Comparison of ENCODE assay signal across 14 mouse cellular contexts in genomic region chr6:135196707-135197106, GRCm38 (mm10). TPM values are rescaled to one million over a fixed set of nuclear protein-coding genes. Genes with fewer than 3 reads are reported as not detected.
DNase-seq lines count a peak whose midpoint lies in the region; ATAC-seq and TF ChIP-seq lines count a peak whose summit lies in the region.
"Had no signal": no experiment of that assay in that cellular context is flagged by ENCODE, and none has a peak within 500 bp of the region (broad histone marks: within the 10 kb centered on the region; RNA-seq: fewer than 3 reads in every experiment).

No protein-coding gene starts in this region.

- peak; percentile 66 for ATAC-seq in liver, postnatal 0 days

- no peaks in the 10 kb centered on the region for H3K4me1 ChIP-seq in kidney, adult 2 months (ENCODE audit: control insufficient read depth, insufficient read depth, low read length)
- H3K4me1 ChIP-seq in bone marrow, adult 2 months (ENCODE audit: control insufficient read depth, insufficient read depth, low read length), result no peaks in the 10 kb centered on the region
- H3K4me1 ChIP-seq in erythroblast, embryonic 14.5 days (ENCODE audit: control insufficient read depth), result peaks cover 74% of the 10 kb centered on the region
- peaks cover 39% of the 10 kb centered on the region for H3K4me1 ChIP-seq in liver, postnatal 0 days (ENCODE audit: insufficient read depth)

- DNase-seq in kidney, adult 2 months, result peak; percentile 24
- DNase-seq in kidney, postnatal 10 days, result no peak
- DNase-seq in liver, postnatal 0 days, result peak; percentile 41
- no peak for DNase-seq in right cerebral cortex, postnatal 36 days (ENCODE audit: low spot score in 2 of 2)
- no peak for DNase-seq in left cerebral cortex, adult 11 months (ENCODE audit: low spot score)
- no peak for DNase-seq in layer of hippocampus, adult 8-10 months (ENCODE audit: low spot score in 2 of 2)
- DNase-seq: cerebellum, adult 2 months; heart, postnatal 10 days; lung, postnatal 36 days; midbrain, embryonic 14.5 days; thymus, adult 18-20 months had no signal

- H3K9me3 ChIP-seq in erythroblast, embryonic 14.5 days (ENCODE audit: control insufficient read depth, low read length), result no peaks in the 10 kb centered on the region
- no peaks in the 10 kb centered on the region for H3K9me3 ChIP-seq in liver, postnatal 0 days (ENCODE audit: low read length)

- H3K27ac ChIP-seq in kidney, adult 2 months (ENCODE audit: insufficient read depth, low read depth, low read length), result no peak overlapping the region
- peak overlapping the region; percentile 86 for H3K27ac ChIP-seq in bone marrow, adult 2 months (ENCODE audit: control insufficient read depth, insufficient read depth, low read depth, low read length, poor library complexity)
- H3K27ac ChIP-seq in liver, postnatal 0 days (ENCODE audit: low read depth), result peak overlapping the region; percentile 95

- no peak for TF ChIP-seq POLR2A in kidney, adult 2 months (IDR thresholded peaks at IDR 0.05; ENCODE audit: low read depth, low read length)
- 0 out of 2 replicates have a peak, but pooled peaks have one; percentile 31 for TF ChIP-seq POLR2A in bone marrow, adult 2 months (IDR thresholded peaks at IDR 0.05; ENCODE audit: borderline replicate concordance, control insufficient read depth, low read depth, low read length)

- no peak for TF ChIP-seq CTCF in kidney, adult 2 months (conservative IDR thresholded peaks at IDR 0.05; ENCODE audit: insufficient read depth, insufficient read length, low read depth, low read length)
- TF ChIP-seq CTCF in bone marrow, adult 2 months (IDR thresholded peaks at IDR 0.05; ENCODE audit: control insufficient read depth, insufficient read depth, low read length), result no peak
- no peak for TF ChIP-seq CTCF in liver, postnatal 0 days (IDR thresholded peaks at IDR 0.05; ENCODE audit: low read depth)

- peak overlapping the region; percentile 82 for H3K4me2 ChIP-seq in liver, postnatal 0 days (ENCODE audit: low read depth, low read length)

- H3K36me3 ChIP-seq in kidney, adult 2 months (ENCODE audit: control insufficient read depth, insufficient read depth, low read length), result no peaks in the 10 kb centered on the region
- peaks cover 24% of the 10 kb centered on the region for H3K36me3 ChIP-seq in erythroblast, embryonic 14.5 days (ENCODE audit: control insufficient read depth)
- no peaks in the 10 kb centered on the region for H3K36me3 ChIP-seq in liver, postnatal 0 days (replicated peaks; ENCODE audit: insufficient read depth, low read length)

- no peak overlapping the region for H3K4me3 ChIP-seq in kidney, adult 2 months (ENCODE audit: insufficient read depth, low read depth, low read length)
- H3K4me3 ChIP-seq in bone marrow, adult 2 months (replicated peaks; ENCODE audit: control insufficient read depth, low read depth, low read length), result peak overlapping the region; percentile 56
- H3K4me3 ChIP-seq in erythroblast, embryonic 14.5 days (replicated peaks), result peak overlapping the region; percentile 99
- peak overlapping the region; percentile 90 for H3K4me3 ChIP-seq in liver, postnatal 0 days (ENCODE audit: low read depth, low read length)

- peak; percentile 97 for TF ChIP-seq EP300 in liver, postnatal 0 days (IDR thresholded peaks at IDR 0.05; ENCODE audit: low read depth)

- 65% methylated on average over 8 of the region's 8 CpGs for WGBS in kidney, adult 2 months
- WGBS in bone marrow, adult 2 months, result 66% methylated on average over 8 of the region's 8 CpGs
- 40% methylated on average over 8 of the region's 8 CpGs for WGBS in liver, postnatal 0 days (ENCODE audit: insufficient replicate concordance)

- H3K9ac ChIP-seq in liver, postnatal 0 days (replicated peaks), result peak overlapping the region; percentile 85

- H3K27me3 ChIP-seq in kidney, adult 2 months (replicated peaks; ENCODE audit: control insufficient read depth, insufficient read depth, low read length), result no peaks in the 10 kb centered on the region
- no peaks in the 10 kb centered on the region for H3K27me3 ChIP-seq in erythroblast, embryonic 14.5 days (ENCODE audit: control insufficient read depth)
- H3K27me3 ChIP-seq in liver, postnatal 0 days (ENCODE audit: insufficient read depth, low read length), result no peaks in the 10 kb centered on the region

RNA-seq across cellular contexts. Expression of gene Fam234b, which starts 1.1 kb away (rescaled TPM):
- polyA plus RNA-seq in kidney, adult 2 months (2012; rRNA removed), result 14.2 and 15.6 TPM in 2 replicates
- polyA plus RNA-seq in bone marrow, adult 2 months (2011; ENCODE audit: insufficient read depth, insufficient read length, low replicate concordance, missing spikeins), result 28.7 and 38.2 TPM in 2 replicates
- 0.95 and 1.2 TPM in 2 replicates for polyA plus RNA-seq in erythroblast, embryonic 14.5 days (2012)
- 15.4 and 17.1 TPM in 2 replicates for polyA plus RNA-seq in liver, postnatal 0 days (2015; fragmentation: Nextera tagmentation; extraction: Ambion mirVana)
- 100 to 1,000 TPM; 137 to 162 (median 153) TPM for total RNA-seq in layer of hippocampus, adult 8-10 months (2022)

RNA-seq across cellular contexts. Expression of gene Hebp1, which starts 1.1 kb away (rescaled TPM):
- polyA plus RNA-seq in kidney, adult 2 months (2012; rRNA removed), result 71.1 and 82.9 TPM in 2 replicates
- polyA plus RNA-seq in bone marrow, adult 2 months (2011; ENCODE audit: insufficient read depth, insufficient read length, low replicate concordance, missing spikeins), result 103 and 178 TPM in 2 replicates
- 15.1 and 33.8 TPM in 2 replicates for polyA plus RNA-seq in erythroblast, embryonic 14.5 days (2012)
- polyA plus RNA-seq in liver, postnatal 0 days (2015; fragmentation: Nextera tagmentation; extraction: Ambion mirVana), result 94.2 and 108 TPM in 2 replicates
- total RNA-seq in layer of hippocampus, adult 8-10 months (2022), result 10 to 100 TPM; 69.4 to 91.3 (median 78.1) TPM

RNA-seq across cellular contexts. Expression of gene Gsg1, which starts 57.4 kb away (rescaled TPM):
- 0.55 and 1.4 TPM in 2 replicates for polyA plus RNA-seq in kidney, adult 2 months (2012; rRNA removed)
- polyA plus RNA-seq in bone marrow, adult 2 months (2011; ENCODE audit: insufficient read depth, insufficient read length, low replicate concordance, missing spikeins), result not detected in 2 replicates
- polyA plus RNA-seq in erythroblast, embryonic 14.5 days (2012), result not detected in 2 replicates
- 0.14 and 0.26 TPM in 2 replicates for polyA plus RNA-seq in liver, postnatal 0 days (2015; fragmentation: Nextera tagmentation; extraction: Ambion mirVana)
- under 1 TPM in 1 of 4 experiments, not detected in 3; 0.82 TPM for total RNA-seq in layer of hippocampus, adult 8-10 months (2022)
- total RNA-seq: left cerebral cortex, adult 8-10 months had no signal

Comparison
In these comparisons a context has a peak if more than half of its experiments do, and no peak if none do; other contexts are left out.
1. DNase-seq: peak in kidney, adult 2 months (single experiment) and liver, postnatal 0 days (single experiment); none in kidney, postnatal 10 days (single experiment), right cerebral cortex, postnatal 36 days (0 of 2), left cerebral cortex, adult 11 months (single experiment) and layer of hippocampus, adult 8-10 months (0 of 2).